Mouse (Mus musculus) megakaryocyte, embryonic 14.5 days (primary cell): ENCODE measurements around the gene Pax8. TPM values are rescaled to one million over a fixed set of nuclear protein-coding genes. Genes with fewer than 3 reads are reported as not detected.

Experiments
- H3K27me3 ChIP-seq: replicated peaks from 2 replicates; pipeline ENCODE3; 2012; ENCODE audit warnings: inconsistent platforms
- H3K36me3 ChIP-seq: replicated peaks from 2 replicates; pipeline ENCODE3; 2012; ENCODE audit warnings: low read length, inconsistent platforms, mixed read lengths
- H3K4me1 ChIP-seq: 2 replicates; pipeline ENCODE4 v1.6.1; 2012; ENCODE audit warnings: inconsistent platforms
- H3K4me3 ChIP-seq: replicated peaks from 2 replicates; pipeline ENCODE3; 2012; ENCODE audit warnings: moderate library complexity, mild to moderate bottlenecking, inconsistent platforms
- H3K9me3 ChIP-seq: 2 replicates; pipeline ENCODE4 v1.6.1; 2012; ENCODE audit warnings: inconsistent platforms
- FLI1 ChIP-seq: IDR thresholded peaks from 2 replicates; pipeline ENCODE4 v1.6.1; 2012; ENCODE audit warnings: low read length, inconsistent platforms, mixed read lengths
- GATA1 ChIP-seq: IDR thresholded peaks from 3 replicates; pipeline ENCODE4 v1.6.1; 2012; ENCODE audit warnings: mixed read lengths, low read length, inconsistent platforms, borderline replicate concordance
- polyA plus RNA-seq: library from polyadenylated mRNA; stranded (reverse); fragments of >175 nt; gene quantifications from 2 replicates; pipeline ENCODE4 v1.2.3, GENCODE M21; 2012; ENCODE audit warnings: low replicate concordance; ENCODE audit not compliant: insufficient read depth

The Pax8 gene
- polyA plus RNA-seq, 1 experiment, result not detected

GRCm38 (mm10) chr2:24443256-24443790 is 32.1 kb downstream of the Pax8 start:
- peaks cover 22% of the 10 kb centered on the region for H3K27me3 ChIP-seq
- no peaks in the 10 kb centered on the region for H3K4me1 ChIP-seq
- TF ChIP-seq FLI1 (no peak), GATA1 (no peak)
- H3K9me3 ChIP-seq, result no peaks in the 10 kb centered on the region
- no peaks in the 10 kb centered on the region for H3K36me3 ChIP-seq
- no peak overlapping the region for H3K4me3 ChIP-seq

DNA sequence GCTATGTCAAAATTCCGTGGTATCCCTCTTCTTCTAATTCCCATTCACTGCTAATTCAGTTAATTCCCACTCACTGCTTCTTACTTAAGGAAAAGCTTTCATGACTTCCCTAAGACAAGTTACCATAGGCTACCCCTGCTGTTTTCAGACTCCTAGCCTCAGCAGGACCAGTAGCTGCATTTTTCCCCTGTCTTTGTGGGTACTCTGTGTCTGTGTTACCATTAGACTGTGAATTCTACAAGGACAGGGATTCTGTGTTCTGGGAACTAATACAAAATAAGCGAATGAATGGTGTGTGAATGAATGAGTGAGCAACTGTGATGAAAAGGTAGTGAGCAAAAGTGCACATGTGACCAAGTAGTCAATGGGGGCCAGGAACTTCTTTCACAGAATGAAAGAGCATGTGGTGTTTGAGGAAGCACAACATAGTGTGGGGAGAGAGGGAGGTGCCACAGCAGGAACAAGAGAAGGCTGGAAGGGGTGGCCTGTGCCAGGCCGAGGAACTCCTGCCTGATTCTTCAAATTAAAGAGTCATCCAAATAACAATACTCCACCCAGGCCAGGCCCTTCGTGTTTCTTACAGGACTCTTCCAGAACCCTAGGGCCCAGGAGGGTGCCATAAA is 33.0 kb downstream of the Pax8 start:
- H3K9me3 ChIP-seq, result no peaks in the 10 kb centered on the region
- no peak for TF ChIP-seq GATA1
- peaks cover 21% of the 10 kb centered on the region for H3K27me3 ChIP-seq
- no peaks in the 10 kb centered on the region for H3K36me3 ChIP-seq
- no peak overlapping the region for H3K4me3 ChIP-seq
- no peaks in the 10 kb centered on the region for H3K4me1 ChIP-seq

DNA sequence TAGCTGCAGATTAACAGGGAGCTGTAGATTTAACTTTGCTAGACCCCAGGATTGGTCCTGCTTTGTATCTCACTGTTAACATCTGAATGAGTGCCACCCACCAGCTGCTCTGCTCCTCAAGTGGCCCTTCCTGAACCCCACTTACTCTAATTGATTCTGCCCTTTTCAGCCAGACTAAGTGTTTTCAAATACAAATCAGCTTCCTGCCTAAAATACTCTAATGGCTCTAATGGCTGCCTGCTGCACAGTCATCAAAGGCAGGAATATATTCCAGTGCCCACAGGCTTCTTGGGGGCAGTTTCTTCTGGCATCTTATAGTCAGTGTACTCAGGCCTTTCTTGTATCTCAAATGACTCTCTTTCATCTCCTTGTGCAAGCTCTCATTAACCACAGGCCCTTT is 33.5 kb downstream of the Pax8 start:
- no peaks in the 10 kb centered on the region for H3K4me1 ChIP-seq
- H3K36me3 ChIP-seq, result no peaks in the 10 kb centered on the region
- no peak for TF ChIP-seq GATA1
- TF ChIP-seq FLI1, result no peak
- no peaks in the 10 kb centered on the region for H3K9me3 ChIP-seq
- H3K4me3 ChIP-seq, result no peak overlapping the region
- H3K27me3 ChIP-seq, result peaks cover 21% of the 10 kb centered on the region

DNA sequence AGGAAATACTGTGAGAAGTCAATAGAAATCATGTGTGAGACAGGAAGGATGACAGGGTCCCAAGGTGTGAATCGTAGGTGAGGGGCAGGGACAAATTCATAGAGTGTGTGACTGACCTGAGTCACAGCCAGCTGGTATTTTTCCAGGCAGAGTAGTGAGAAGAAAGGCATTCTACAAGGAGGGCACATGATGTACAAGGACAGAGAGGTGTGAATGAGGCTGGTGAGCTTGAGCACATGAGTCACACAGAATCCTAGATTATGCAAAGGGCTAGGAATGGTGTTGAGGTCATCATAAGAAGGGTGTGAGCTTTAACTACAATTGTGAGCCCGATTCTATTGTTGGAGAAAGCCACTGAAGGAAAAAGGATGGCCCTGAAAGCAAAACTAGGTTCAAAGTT is 35.3 kb downstream of the Pax8 start:
- Histone ChIP-seq H3K9me3 (no peaks in the 10 kb centered on the region), H3K27me3 (peaks cover 22% of the 10 kb centered on the region), H3K4me1 (no peaks in the 10 kb centered on the region), H3K4me3 (no peak overlapping the region), H3K36me3 (no peaks in the 10 kb centered on the region)
- TF ChIP-seq FLI1 (no peak), GATA1 (no peak)

DNA sequence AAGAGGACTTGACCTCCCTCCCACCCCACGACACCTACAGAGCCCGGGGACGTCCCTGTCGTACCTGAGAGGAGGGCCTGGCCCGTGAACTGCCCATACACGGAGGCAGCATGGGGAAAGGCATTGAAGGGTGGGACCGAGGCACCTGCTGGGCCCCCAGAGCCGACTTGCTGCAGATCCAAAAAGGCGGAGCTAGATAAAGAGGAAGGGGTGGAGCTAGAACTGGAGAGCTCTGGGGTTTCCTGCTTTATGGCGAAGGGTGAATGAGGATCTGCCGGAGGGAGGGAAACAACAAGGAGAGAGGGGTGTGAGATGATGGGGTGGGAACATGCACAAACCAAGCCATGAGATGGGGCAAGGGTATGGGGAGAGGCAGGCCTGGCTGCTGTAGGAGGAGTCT is 39.7 kb downstream of the Pax8 start:
- TF ChIP-seq GATA1, result no peak
- TF ChIP-seq FLI1, result no peak

DNA sequence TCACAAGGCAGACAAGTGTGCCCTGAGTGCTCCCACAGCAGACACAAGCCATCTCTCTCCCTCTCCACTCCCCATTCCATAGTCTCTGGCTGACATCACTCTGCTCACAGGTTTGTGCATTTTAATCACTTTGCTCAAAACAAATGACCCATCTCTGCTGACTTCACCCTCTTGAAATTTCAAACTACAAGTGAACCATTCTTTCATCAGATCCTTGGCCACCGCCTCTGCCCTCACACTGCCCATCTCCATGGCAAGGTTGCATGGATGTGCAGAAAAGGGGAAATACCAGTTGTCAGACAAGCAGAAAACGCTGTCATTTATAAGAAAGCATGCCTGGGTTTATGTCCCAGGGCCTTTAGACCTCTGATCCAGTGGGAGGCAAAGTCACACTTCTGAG is 40.7 kb downstream of the Pax8 start:
- H3K4me3 ChIP-seq, result no peak overlapping the region
- TF ChIP-seq FLI1 (no peak), GATA1 (no peak)
- peaks cover 17% of the 10 kb centered on the region for H3K27me3 ChIP-seq
- H3K9me3 ChIP-seq, result no peaks in the 10 kb centered on the region
- H3K36me3 ChIP-seq, result no peaks in the 10 kb centered on the region
- peaks cover 12% of the 10 kb centered on the region for H3K4me1 ChIP-seq

More for the DNA sequence above, 39.7 kb downstream of the Pax8 start:
- H3K36me3 ChIP-seq, result no peaks in the 10 kb centered on the region
- H3K4me1 ChIP-seq, result peaks cover 7% of the 10 kb centered on the region
- no peak overlapping the region for H3K4me3 ChIP-seq
- H3K27me3 ChIP-seq, result peaks cover 19% of the 10 kb centered on the region
- no peaks in the 10 kb centered on the region for H3K9me3 ChIP-seq

DNA sequence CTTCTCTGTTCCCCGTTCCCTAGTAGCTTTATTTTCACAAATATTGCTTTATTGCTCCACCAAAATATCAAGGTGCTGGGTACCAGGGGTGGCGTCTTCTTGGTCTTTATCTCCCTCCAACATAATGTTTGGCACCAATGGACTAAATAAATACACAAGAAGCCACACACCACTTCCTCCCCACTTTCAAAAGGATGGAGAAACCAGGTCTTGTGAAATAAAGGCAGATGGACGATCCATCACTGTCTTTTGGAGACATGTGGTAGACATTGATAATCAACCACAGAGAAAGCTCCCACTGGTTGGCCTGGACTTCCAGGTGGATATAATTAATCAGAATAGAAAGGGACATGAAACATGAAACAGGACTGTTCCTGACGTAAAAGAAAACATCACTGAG is 45.6 kb downstream of the Pax8 start:
- H3K4me1 ChIP-seq, result peaks cover 26% of the 10 kb centered on the region
- TF ChIP-seq FLI1 (no peak), GATA1 (no peak)
- no peaks in the 10 kb centered on the region for H3K9me3 ChIP-seq
- no peaks in the 10 kb centered on the region for H3K36me3 ChIP-seq
- no peak overlapping the region for H3K4me3 ChIP-seq
- H3K27me3 ChIP-seq, result peaks cover 14% of the 10 kb centered on the region

- Histone ChIP-seq H3K9me3 (no peaks in the 10 kb centered on the region), H3K4me3 (no peak overlapping the region), H3K36me3 (no peaks in the 10 kb centered on the region), H3K4me1 (peaks cover 26% of the 10 kb centered on the region), H3K27me3 (peaks cover 12% of the 10 kb centered on the region)
- TF ChIP-seq GATA1 (no peak), FLI1 (no peak)
Observed at GRCm38 (mm10) chr2:24427866-24428675, 47.3 kb downstream of the Pax8 start.

DNA sequence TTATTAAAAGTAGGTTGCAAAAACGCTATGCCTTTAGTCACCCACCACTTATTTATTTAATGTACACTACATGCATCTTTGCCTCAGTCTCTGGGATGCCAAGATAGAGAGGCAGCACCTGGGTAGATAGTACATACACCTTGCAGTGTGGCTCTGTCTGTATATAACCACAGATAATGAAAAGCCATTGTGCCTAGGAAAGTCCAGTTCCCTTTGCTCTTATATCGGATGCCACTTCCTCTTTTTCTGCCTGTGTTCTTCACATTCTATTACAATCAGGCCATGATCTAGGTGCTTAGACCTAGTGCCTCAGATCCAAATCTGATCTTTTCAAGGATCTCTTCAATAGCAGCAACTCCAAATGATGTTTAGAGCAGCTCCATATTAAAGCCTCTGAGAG is 49.8 kb downstream of the Pax8 start:
- Histone ChIP-seq H3K36me3 (no peaks in the 10 kb centered on the region), H3K9me3 (no peaks in the 10 kb centered on the region; the same call in 1 of the 2 replicates), H3K4me1 (peaks cover 22% of the 10 kb centered on the region), H3K4me3 (no peak overlapping the region), H3K27me3 (peaks cover 15% of the 10 kb centered on the region)
- TF ChIP-seq FLI1 (no peak), GATA1 (no peak)

- no peaks in the 10 kb centered on the region for H3K36me3 ChIP-seq
- H3K9me3 ChIP-seq, result no peaks in the 10 kb centered on the region; the same call in 1 of the 2 replicates
- H3K27me3 ChIP-seq, result peaks cover 17% of the 10 kb centered on the region
- H3K4me3 ChIP-seq, result no peak overlapping the region
- no peak for TF ChIP-seq GATA1
- TF ChIP-seq FLI1, result no peak
- peaks cover 9% of the 10 kb centered on the region; the same call in 1 of the 2 replicates for H3K4me1 ChIP-seq
Observed at GRCm38 (mm10) chr2:24422815-24423214, 52.6 kb downstream of the Pax8 start.
